Mouse (Mus musculus) heart, adult 2 months (tissue): Measurements from ENCODE around the gene Vamp1.

Experiments
- CTCF ChIP-seq: fragments of 200-600 bp; IDR thresholded peaks from 2 replicates; pipeline ENCODE4 v1.8.1; 2022; ENCODE audit warnings: antibody characterized with exemption, mild to moderate bottlenecking, moderate library complexity
- EP300 ChIP-seq: fragments of 200-500 bp; IDR thresholded peaks from 2 replicates; pipeline ENCODE4 v1.6.1; 2011; ENCODE audit warnings: low read depth, low read length, control low read depth; ENCODE audit not compliant: insufficient read depth
- POLR2A ChIP-seq: fragments of 200-500 bp; IDR thresholded peaks from 2 replicates; pipeline ENCODE4 v1.6.1; 2011; ENCODE audit warnings: mild to moderate bottlenecking, low read depth, low read length, control low read depth; ENCODE audit not compliant: insufficient read depth

- TF ChIP-seq CTCF (no peak), POLR2A (no peak), EP300 (no peak)
Observed at GRCm38 (mm10) chr6:125237421-125237820, 22.1 kb downstream of the Vamp1 start.
